Mouse (Mus musculus) embryonic facial prominence, embryonic 12.5 days (tissue): ENCODE measurements around the gene Il1rap. TPM values are rescaled to one million over a fixed set of nuclear protein-coding genes. Genes with fewer than 3 reads are reported as not detected.

Source experiments
- ATAC-seq: fragments of 200-750 bp; cut with Nextera tagmentation; 2 replicates; pipeline ENCODE4 v1.8.0; 2017; ENCODE audit not compliant: insufficient number of reproducible peaks, insufficient read depth, low FRiP score, low TSS enrichment
- H3K27ac ChIP-seq: fragments of 300-500 bp; sonication (generic); 2 replicates; pipeline ENCODE4 v1.5.1; 2016; ENCODE audit warnings: mild to moderate bottlenecking
- H3K27me3 ChIP-seq: fragments of 300-500 bp; sonication (generic); 2 replicates; pipeline ENCODE4 v1.6.1; 2016; ENCODE audit warnings: mild to moderate bottlenecking, moderate library complexity
- H3K36me3 ChIP-seq: fragments of 300-500 bp; sonication (generic); 2 replicates; pipeline ENCODE4 v1.6.1; 2016; ENCODE audit warnings: mild to moderate bottlenecking
- H3K4me1 ChIP-seq: fragments of 300-500 bp; sonication (generic); 2 replicates; pipeline ENCODE4 v1.6.1; 2016
- H3K4me2 ChIP-seq: fragments of 300-500 bp; sonication (generic); replicated peaks from 2 replicates; pipeline ENCODE4 v1.6.1; 2016; ENCODE audit warnings: mild to moderate bottlenecking, moderate library complexity
- H3K4me3 ChIP-seq: fragments of 300-500 bp; sonication (generic); 2 replicates; pipeline ENCODE4 v1.5.1; 2016; ENCODE audit warnings: mild to moderate bottlenecking
- H3K9ac ChIP-seq: fragments of 300-500 bp; sonication (generic); 2 replicates; pipeline ENCODE4 v1.6.1; 2016; ENCODE audit warnings: mild to moderate bottlenecking, moderate library complexity
- H3K9me3 ChIP-seq: fragments of 300-500 bp; sonication (generic); 2 replicates; pipeline ENCODE4 v1.6.1; 2016; ENCODE audit warnings: mild to moderate bottlenecking, moderate library complexity
- WGBS: fragments of 180-500 bp; shearing (Covaris S2); methylation state at CpG from one replicate; pipeline ENCODE4 v1.1.7; 2016; 5-methylcytosine and 5-hydroxymethylcytosine counted together
- polyA plus RNA-seq: library from polyadenylated mRNA; unstranded; fragments of >200 nt; fragmentation: Nextera tagmentation; extraction: Ambion mirVana; gene quantifications from 2 replicates; pipeline ENCODE4 v1.2.1, GENCODE M21; 2016

Il1rap gene
- polyA plus RNA-seq, 1 experiment from 2014 or later: 6.9 TPM

- Histone ChIP-seq H3K9ac (peak overlapping the region; percentile 65), H3K36me3 (no peaks in the 10 kb centered on the region), H3K27me3 (0 out of 2 replicates have a peak, but pooled peaks cover 2% of the 10 kb centered on the region), H3K4me1 (no peaks in the 10 kb centered on the region), H3K27ac (peak overlapping the region; percentile 42; the same call in 1 of the 2 replicates), H3K9me3 (no peaks in the 10 kb centered on the region), H3K4me3 (peak overlapping the region; percentile 67), H3K4me2 (peak overlapping the region; percentile 71)
- WGBS: 2% methylated on average over 16 of the region's 16 CpGs
- ATAC-seq: peak; percentile 54; the same call in 1 of the 2 replicates
These were observed 441 bp downstream of the Il1rap start for GRCm38 (mm10) chr16:26581913-26582376.

GRCm38 (mm10) chr16:26585806-26586205 is 4.3 kb downstream of the Il1rap start:
- no peaks in the 10 kb centered on the region for H3K36me3 ChIP-seq
- H3K27me3 ChIP-seq: no peaks in the 10 kb centered on the region
- no peak overlapping the region for H3K4me3 ChIP-seq
- no peaks in the 10 kb centered on the region for H3K4me1 ChIP-seq
- H3K9ac ChIP-seq: no peak overlapping the region
- no peak for ATAC-seq
- H3K9me3 ChIP-seq: no peaks in the 10 kb centered on the region
- H3K4me2 ChIP-seq: no peak overlapping the region
- H3K27ac ChIP-seq: no peak overlapping the region
- WGBS: 89% methylated on average over 5 of the region's 5 CpGs

GRCm38 (mm10) chr16:26590897-26591570 is 9.5 kb downstream of the Il1rap start:
- no peaks in the 10 kb centered on the region for H3K27me3 ChIP-seq
- H3K4me1 ChIP-seq: no peaks in the 10 kb centered on the region
- no peak overlapping the region for H3K4me3 ChIP-seq
- H3K36me3 ChIP-seq: no peaks in the 10 kb centered on the region
- no peaks in the 10 kb centered on the region for H3K9me3 ChIP-seq
- no peak overlapping the region for H3K9ac ChIP-seq
- no peak overlapping the region for H3K4me2 ChIP-seq
- 77% methylated on average over 4 of the region's 4 CpGs for WGBS
- no peak for ATAC-seq
- no peak overlapping the region for H3K27ac ChIP-seq

- Histone ChIP-seq H3K36me3 (no peaks in the 10 kb centered on the region), H3K4me1 (0 out of 2 replicates have a peak, but pooled peaks cover 3% of the 10 kb centered on the region), H3K9me3 (no peaks in the 10 kb centered on the region), H3K27ac (no peak overlapping the region), H3K4me2 (no peak overlapping the region), H3K4me3 (no peak overlapping the region), H3K9ac (no peak overlapping the region), H3K27me3 (no peaks in the 10 kb centered on the region)
- 43% methylated on average over 7 of the region's 7 CpGs for WGBS
- no peak for ATAC-seq
These were observed 14.9 kb downstream of the Il1rap start for GRCm38 (mm10) chr16:26596440-26596839.

GRCm38 (mm10) chr16:26597307-26597706 is 15.8 kb downstream of the Il1rap start:
- Histone ChIP-seq H3K36me3 (no peaks in the 10 kb centered on the region), H3K4me2 (no peak overlapping the region), H3K27ac (no peak overlapping the region), H3K4me1 (0 out of 2 replicates have a peak, but pooled peaks cover 3% of the 10 kb centered on the region), H3K9me3 (no peaks in the 10 kb centered on the region), H3K4me3 (no peak overlapping the region), H3K9ac (no peak overlapping the region), H3K27me3 (no peaks in the 10 kb centered on the region)
- WGBS: 74% methylated on average over 7 of the region's 7 CpGs
- ATAC-seq: no peak

- Histone ChIP-seq H3K9ac (no peak overlapping the region), H3K4me1 (0 out of 2 replicates have a peak, but pooled peaks cover 3% of the 10 kb centered on the region), H3K4me2 (no peak overlapping the region), H3K27me3 (no peaks in the 10 kb centered on the region), H3K36me3 (no peaks in the 10 kb centered on the region), H3K4me3 (no peak overlapping the region), H3K9me3 (no peaks in the 10 kb centered on the region), H3K27ac (no peak overlapping the region)
- ATAC-seq: no peak
- WGBS: 71% methylated on average over 5 of the region's 5 CpGs
These were observed 17.1 kb downstream of the Il1rap start for GRCm38 (mm10) chr16:26598591-26598990.

GRCm38 (mm10) chr16:26601482-26601881 is 20.0 kb downstream of the Il1rap start:
- no peak overlapping the region for H3K9ac ChIP-seq
- H3K27ac ChIP-seq: no peak overlapping the region
- no peaks in the 10 kb centered on the region for H3K9me3 ChIP-seq
- 94% methylated on average over 1 of the region's 1 CpGs for WGBS
- H3K27me3 ChIP-seq: no peaks in the 10 kb centered on the region
- H3K36me3 ChIP-seq: no peaks in the 10 kb centered on the region
- H3K4me2 ChIP-seq: no peak overlapping the region
- H3K4me3 ChIP-seq: no peak overlapping the region
- H3K4me1 ChIP-seq: 0 out of 2 replicates have a peak, but pooled peaks cover 3% of the 10 kb centered on the region
- no peak for ATAC-seq

- Histone ChIP-seq H3K36me3 (no peaks in the 10 kb centered on the region), H3K9ac (no peak overlapping the region), H3K27me3 (no peaks in the 10 kb centered on the region), H3K9me3 (no peaks in the 10 kb centered on the region), H3K4me1 (no peaks in the 10 kb centered on the region), H3K27ac (no peak overlapping the region), H3K4me2 (no peak overlapping the region), H3K4me3 (no peak overlapping the region)
- WGBS: 80% methylated on average over 3 of the region's 3 CpGs
- no peak for ATAC-seq
These were observed 23.1 kb downstream of the Il1rap start for GRCm38 (mm10) chr16:26604621-26605020.

GRCm38 (mm10) chr16:26608003-26608402 is 26.5 kb downstream of the Il1rap start:
- no peaks in the 10 kb centered on the region for H3K9me3 ChIP-seq
- H3K4me1 ChIP-seq: no peaks in the 10 kb centered on the region
- no peaks in the 10 kb centered on the region for H3K36me3 ChIP-seq
- H3K27me3 ChIP-seq: no peaks in the 10 kb centered on the region
- no peak for ATAC-seq
- 95% methylated on average over 2 of the region's 2 CpGs for WGBS
- H3K27ac ChIP-seq: no peak overlapping the region
- no peak overlapping the region for H3K4me3 ChIP-seq
- no peak overlapping the region for H3K4me2 ChIP-seq
- H3K9ac ChIP-seq: no peak overlapping the region

GRCm38 (mm10) chr16:26610508-26610907 is 29.0 kb downstream of the Il1rap start:
- no peaks in the 10 kb centered on the region for H3K9me3 ChIP-seq
- no peak overlapping the region for H3K9ac ChIP-seq
- no peaks in the 10 kb centered on the region for H3K4me1 ChIP-seq
- no peak for ATAC-seq
- no peaks in the 10 kb centered on the region for H3K27me3 ChIP-seq
- no peak overlapping the region for H3K4me3 ChIP-seq
- no peak overlapping the region for H3K27ac ChIP-seq
- WGBS: 87% methylated on average over 1 of the region's 1 CpGs
- H3K36me3 ChIP-seq: no peaks in the 10 kb centered on the region
- H3K4me2 ChIP-seq: no peak overlapping the region

GRCm38 (mm10) chr16:26612499-26613220 is 31.2 kb downstream of the Il1rap start:
- Histone ChIP-seq H3K9me3 (no peaks in the 10 kb centered on the region), H3K27me3 (no peaks in the 10 kb centered on the region), H3K4me2 (no peak overlapping the region), H3K4me3 (no peak overlapping the region), H3K36me3 (no peaks in the 10 kb centered on the region), H3K4me1 (no peaks in the 10 kb centered on the region), H3K27ac (no peak overlapping the region), H3K9ac (no peak overlapping the region)
- ATAC-seq: no peak
- 87% methylated on average over 10 of the region's 10 CpGs for WGBS

GRCm38 (mm10) chr16:26623141-26623540 is 41.6 kb downstream of the Il1rap start:
- no peaks in the 10 kb centered on the region for H3K27me3 ChIP-seq
- H3K4me1 ChIP-seq: no peaks in the 10 kb centered on the region
- no peak for ATAC-seq
- 76% methylated on average over 1 of the region's 1 CpGs for WGBS
- H3K9me3 ChIP-seq: no peaks in the 10 kb centered on the region
- no peak overlapping the region for H3K27ac ChIP-seq
- H3K36me3 ChIP-seq: no peaks in the 10 kb centered on the region
- H3K4me3 ChIP-seq: no peak overlapping the region
- H3K4me2 ChIP-seq: no peak overlapping the region
- no peak overlapping the region for H3K9ac ChIP-seq
